Mouse (Mus musculus) kidney, postnatal 0 days (tissue): Measurements from ENCODE around the gene Trabd2b. TPM values are rescaled to one million over a fixed set of nuclear protein-coding genes. Genes with fewer than 3 reads are reported as not detected.

Source experiments
- ATAC-seq: fragments of 200-750 bp; cut with Nextera tagmentation; replicated peaks from 2 replicates; pipeline ENCODE4 v1.8.0; 2017; ENCODE audit warnings: low read depth, moderate number of reproducible peaks, moderate TSS enrichment, moderate library complexity; ENCODE audit not compliant: low FRiP score
- DNase-seq: peaks from one replicate; pipeline ENCODE4 v3.0.0-alpha.2; 2016; ENCODE audit warnings: low spot score
- H3K27ac ChIP-seq: fragments of 300-500 bp; sonication (generic); 2 replicates; pipeline ENCODE4 v1.5.1; 2014; ENCODE audit warnings: mild to moderate bottlenecking
- H3K27me3 ChIP-seq: fragments of 300-500 bp; sonication (generic); 2 replicates; pipeline ENCODE4 v1.6.1; 2014; ENCODE audit warnings: low read length, mixed read lengths; ENCODE audit not compliant: insufficient read depth
- H3K36me3 ChIP-seq: fragments of 300-500 bp; sonication (generic); 2 replicates; pipeline ENCODE4 v1.6.1; 2014; ENCODE audit warnings: low read length, mixed read lengths; ENCODE audit not compliant: insufficient read depth
- H3K4me1 ChIP-seq: fragments of 300-500 bp; sonication (generic); replicated peaks from 2 replicates; pipeline ENCODE4 v1.6.1; 2014; ENCODE audit warnings: antibody characterized with exemption, low read length, mixed read lengths; ENCODE audit not compliant: insufficient read depth
- H3K4me2 ChIP-seq: fragments of 300-500 bp; sonication (generic); 2 replicates; pipeline ENCODE4 v1.6.1; 2014; ENCODE audit warnings: mild to moderate bottlenecking, low read length, moderate library complexity, mixed read lengths
- H3K4me3 ChIP-seq: fragments of 300-500 bp; sonication (generic); replicated peaks from 2 replicates; pipeline ENCODE4 v1.5.1; 2014; ENCODE audit warnings: low read depth, low read length
- H3K9ac ChIP-seq: fragments of 300-500 bp; sonication (generic); 2 replicates; pipeline ENCODE4 v1.6.1; 2014; ENCODE audit warnings: low read depth, low read length
- H3K9me3 ChIP-seq: fragments of 300-500 bp; sonication (generic); replicated peaks from 2 replicates; pipeline ENCODE4 v1.6.1; 2016; ENCODE audit warnings: low read length, inconsistent platforms, mixed read lengths
- CTCF ChIP-seq: IDR thresholded peaks from 2 replicates; pipeline ENCODE4 v1.5.1; 2016; ENCODE audit warnings: antibody characterized with exemption, low read depth, mild to moderate bottlenecking, moderate library complexity
- WGBS: fragments of 180-500 bp; shearing (Covaris S2); extraction: QIAGEN DNeasy Blood & Tissue Kit; methylation state at CpG from one replicate; pipeline ENCODE4 v1.1.7; 2014; 5-methylcytosine and 5-hydroxymethylcytosine counted together
- polyA plus RNA-seq: library from polyadenylated mRNA; unstranded; fragments of >200 nt; fragmentation: Nextera tagmentation; extraction: Ambion mirVana; gene quantifications from 2 replicates; pipeline ENCODE4 v1.2.1, GENCODE M21; 2015

Gene Trabd2b
- 5.2 and 5.8 TPM in 2 replicates for polyA plus RNA-seq

- peak; percentile 49 for DNase-seq
- ATAC-seq = peak; percentile 34
- H3K27ac ChIP-seq = peak within 1 kb of the TSS; percentile 92
- TF ChIP-seq CTCF = no peak
- H3K27me3 ChIP-seq = peaks cover 9% of the 10 kb centered on the region; the same call in 1 of the 2 replicates
- peaks cover 25% of the 10 kb centered on the region for H3K4me1 ChIP-seq
- peak within 1 kb of the TSS; percentile 78 for H3K4me3 ChIP-seq
- H3K4me2 ChIP-seq = peak within 1 kb of the TSS; percentile 98
- 2% methylated on average over 57 of the region's 61 CpGs for WGBS
- no peaks in the 10 kb centered on the region for H3K9me3 ChIP-seq
- H3K9ac ChIP-seq = peak within 1 kb of the TSS; percentile 80
- H3K36me3 ChIP-seq = no peaks in the 10 kb centered on the region
These were observed at the start of gene Trabd2b for GRCm38 (mm10) chr4:114406355-114407101. Gene Trabd2b (plus strand): TSS chr4:114406724.

GRCm38 (mm10) chr4:114357420-114357819 is 49.1 kb upstream of the Trabd2b start:
- Histone ChIP-seq H3K9ac (no peak overlapping the region), H3K4me1 (no peaks in the 10 kb centered on the region), H3K36me3 (no peaks in the 10 kb centered on the region), H3K4me2 (no peak overlapping the region), H3K4me3 (no peak overlapping the region), H3K27ac (no peak overlapping the region), H3K27me3 (no peaks in the 10 kb centered on the region), H3K9me3 (no peaks in the 10 kb centered on the region)
- ATAC-seq = no peak
- DNase-seq = no peak
- no peak for TF ChIP-seq CTCF
- WGBS = 52% methylated on average over 4 of the region's 4 CpGs

- Histone ChIP-seq H3K4me2 (no peak overlapping the region), H3K4me3 (no peak overlapping the region), H3K27me3 (no peaks in the 10 kb centered on the region), H3K9me3 (no peaks in the 10 kb centered on the region), H3K27ac (no peak overlapping the region), H3K4me1 (no peaks in the 10 kb centered on the region), H3K9ac (no peak overlapping the region), H3K36me3 (no peaks in the 10 kb centered on the region)
- no peak for TF ChIP-seq CTCF
- ATAC-seq (no peak), DNase-seq (no peak)
- 79% methylated on average over 2 of the region's 2 CpGs for WGBS
These were observed 47.6 kb upstream of the Trabd2b start for GRCm38 (mm10) chr4:114358874-114359273.

- 100% methylated on average over 1 of the region's 1 CpGs for WGBS
- H3K4me3 ChIP-seq = no peak overlapping the region
- no peak for ATAC-seq
These were observed 46.7 kb upstream of the Trabd2b start for GRCm38 (mm10) chr4:114359818-114360217.

GRCm38 (mm10) chr4:114361336-114361735 is 45.2 kb upstream of the Trabd2b start:
- H3K36me3 ChIP-seq = no peaks in the 10 kb centered on the region
- no peaks in the 10 kb centered on the region for H3K9me3 ChIP-seq
- no peak overlapping the region for H3K4me2 ChIP-seq
- ATAC-seq (no peak), DNase-seq (no peak)
- H3K27ac ChIP-seq = no peak overlapping the region
- no peak overlapping the region for H3K9ac ChIP-seq
- WGBS = 75% methylated on average over 2 of the region's 2 CpGs
- no peaks in the 10 kb centered on the region for H3K4me1 ChIP-seq
- no peak for TF ChIP-seq CTCF
- no peaks in the 10 kb centered on the region for H3K27me3 ChIP-seq
- no peak overlapping the region for H3K4me3 ChIP-seq

More at GRCm38 (mm10) chr4:114359818-114360217, 46.7 kb upstream of the Trabd2b start:
- H3K9me3 ChIP-seq = no peaks in the 10 kb centered on the region
- no peaks in the 10 kb centered on the region for H3K36me3 ChIP-seq
- H3K9ac ChIP-seq = no peak overlapping the region
- no peak for TF ChIP-seq CTCF
- H3K4me1 ChIP-seq = no peaks in the 10 kb centered on the region
- H3K4me2 ChIP-seq = no peak overlapping the region
- DNase-seq = no peak
- no peaks in the 10 kb centered on the region for H3K27me3 ChIP-seq
- H3K27ac ChIP-seq = no peak overlapping the region

GRCm38 (mm10) chr4:114365000-114365399 is 41.5 kb upstream of the Trabd2b start:
- DNase-seq (no peak), ATAC-seq (no peak)
- H3K4me3 ChIP-seq = no peak overlapping the region
- H3K9me3 ChIP-seq = no peaks in the 10 kb centered on the region
- 0 out of 2 replicates have a peak, but pooled peaks cover 3% of the 10 kb centered on the region for H3K27me3 ChIP-seq
- H3K4me2 ChIP-seq = no peak overlapping the region
- no peak overlapping the region for H3K27ac ChIP-seq
- WGBS = 71% methylated on average over 4 of the region's 4 CpGs
- TF ChIP-seq CTCF = no peak
- no peak overlapping the region for H3K9ac ChIP-seq
- no peaks in the 10 kb centered on the region for H3K4me1 ChIP-seq
- no peaks in the 10 kb centered on the region for H3K36me3 ChIP-seq
